Mouse (Mus musculus) kidney, postnatal 10 days (tissue): Measurements from ENCODE around the gene Vmn1r85.
A peak's percentile ranks its signal among the peaks of the same experiment; 100 is the strongest.

Experiments used
- DNase-seq: peaks from one replicate; pipeline ENCODE4 v3.0.0; 2021; ENCODE audit warnings: mixed read lengths

Vmn1r85 gene

DNA sequence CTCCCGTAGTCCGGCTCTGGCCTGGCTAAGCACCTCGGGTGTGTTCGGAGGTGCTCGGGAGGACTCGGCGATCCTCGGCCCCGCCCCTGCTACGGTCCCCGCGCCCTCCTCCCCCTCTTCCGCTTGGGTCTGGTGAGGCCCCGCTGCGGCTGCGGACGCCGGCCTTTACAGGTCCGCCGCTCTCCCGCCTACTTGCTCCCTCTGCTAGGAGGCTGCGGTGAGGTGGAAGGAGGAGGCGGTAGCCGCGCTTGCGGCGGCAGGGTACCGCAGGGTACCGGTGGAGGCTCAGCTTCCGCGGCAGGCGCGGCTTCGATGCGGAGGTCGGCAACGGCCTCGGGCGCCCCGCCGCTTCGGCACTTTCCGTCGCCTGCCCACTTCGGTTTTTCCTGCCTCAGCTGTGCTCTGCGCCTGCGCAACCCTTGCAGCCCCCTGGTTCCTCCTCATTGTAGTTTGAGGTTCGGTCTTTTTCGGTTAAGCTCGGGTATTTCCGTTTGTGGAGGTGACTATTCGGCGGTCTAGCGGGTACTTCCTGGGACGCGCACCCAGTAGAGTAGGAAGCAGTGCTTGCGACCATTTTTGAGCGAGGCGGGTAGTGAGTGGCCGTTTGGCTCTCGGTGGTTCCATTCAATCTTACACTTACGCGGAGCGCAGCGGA is 56.9 kb downstream of the Vmn1r85 start, which contains the start of gene Ube2m:
Ube2m (minus strand) TSS at position 375 of the 655 bp plus-strand sequence.
- DNase-seq, result peak; percentile 99

- DNase-seq, result no peak
These were observed 57.6 kb downstream of the Vmn1r85 start for GRCm38 (mm10) chr7:13037366-13037765.

DNA sequence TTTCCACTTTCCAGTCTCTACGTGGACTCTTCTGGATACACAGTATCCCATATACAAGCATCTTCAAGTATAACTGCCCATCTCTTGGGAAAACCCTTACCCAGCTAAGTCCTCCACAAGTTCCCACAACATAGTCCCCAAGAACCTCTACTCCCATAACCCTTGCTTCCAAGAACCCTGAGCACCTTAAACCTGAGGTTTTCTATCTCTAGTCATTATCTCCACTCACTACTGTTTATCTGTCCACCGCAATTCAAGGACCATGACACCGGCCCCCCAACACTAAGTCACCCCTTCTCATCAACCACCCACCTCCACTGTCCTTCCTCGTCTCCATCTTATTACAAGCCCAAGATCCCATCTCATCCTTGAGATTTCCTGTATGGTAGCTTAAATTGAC is 58.2 kb downstream of the Vmn1r85 start:
- DNase-seq, result no peak

GRCm38 (mm10) chr7:13035211-13035855 is 59.6 kb downstream of the Vmn1r85 start:
- DNase-seq, result peak; percentile 50

DNA sequence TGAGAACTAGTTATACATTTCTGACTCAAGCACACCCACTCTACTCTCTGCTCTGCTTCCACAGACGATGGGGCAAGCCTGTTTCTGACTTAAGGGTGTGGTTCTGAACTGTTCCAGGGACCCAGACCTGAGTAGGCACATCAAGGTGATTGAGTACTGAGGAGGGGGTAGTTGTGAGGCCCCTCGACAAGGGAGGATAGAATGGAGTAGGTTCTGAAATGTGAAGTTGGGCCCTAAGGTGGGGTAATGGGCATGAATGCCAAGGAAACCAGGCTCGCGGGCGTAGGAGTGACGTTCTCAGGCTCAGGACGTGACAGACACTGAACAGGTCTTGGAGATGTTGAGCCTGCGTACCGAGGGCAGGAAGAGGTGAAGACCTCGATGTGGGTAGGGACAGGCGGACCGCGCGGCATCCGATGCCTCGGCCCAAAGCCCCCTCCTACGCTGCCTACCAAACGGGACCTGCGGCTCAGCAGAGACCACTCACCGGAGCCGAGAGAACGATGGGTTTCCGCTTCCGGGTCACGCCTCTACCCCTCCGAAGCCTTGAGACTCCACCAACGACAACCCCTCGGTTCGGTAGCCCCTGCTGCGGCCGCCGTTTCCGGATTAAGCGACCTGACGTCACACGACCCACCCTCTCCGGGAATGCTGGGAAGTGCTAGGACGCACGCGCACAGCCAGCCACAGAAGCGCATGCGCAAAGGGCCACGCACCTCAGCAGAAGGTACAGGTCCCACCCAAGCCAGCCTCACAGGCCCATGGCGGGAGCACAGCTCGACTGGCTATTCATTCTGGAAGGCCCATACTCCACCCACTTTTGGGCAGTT is 60.6 kb downstream of the Vmn1r85 start, which contains the start of gene Chmp2a:
Chmp2a (minus strand) TSS at position 660 of the 830 bp plus-strand sequence.
- DNase-seq, result peak; percentile 99

- DNase-seq, result no peak
These were observed 61.4 kb downstream of the Vmn1r85 start for GRCm38 (mm10) chr7:13033451-13034147.
